Mouse (Mus musculus): ENCODE data around the gene Itih1. TPM values are rescaled to one million over a fixed set of nuclear protein-coding genes. Genes with fewer than 3 reads are reported as not detected.

Gene Itih1
- 0.17 TPM in 1 of 2 replicates, not detected in the other for polyA plus RNA-seq (2015; fragmentation: Nextera tagmentation; extraction: Ambion mirVana)

GRCm38 (mm10) chr14:30943038-30943437 lies at the start of gene Itih1:
Gene Itih1, minus strand, starts transcription at chr14:30943289.

GRCm38 (mm10) chr14:30951154-30951825 lies 8.2 kb upstream of the Itih1 start, which contains the start of gene Nek4:
Gene Nek4, plus strand, starts transcription at chr14:30951377.

GRCm38 (mm10) chr14:30923375-30924105 lies 19.5 kb downstream of the Itih1 start, which contains the start of gene Itih3:
Gene Itih3, minus strand, starts transcription at chr14:30923760.

GRCm38 (mm10) chr14:30886204-30886603 lies 56.9 kb downstream of the Itih1 start, which contains the start of gene Itih4:
Gene Itih4, plus strand, starts transcription at chr14:30886476.

Other genes with a start within 250 kb of the Itih1 start
- 6.9 and 7.7 TPM in 2 replicates for gene Sfmbt1, start 228.4 kb downstream of the Itih1 start, polyA plus RNA-seq (2015; fragmentation: Nextera tagmentation; extraction: Ambion mirVana)
- gene Tmem110, start 117.7 kb downstream of the Itih1 start, polyA plus RNA-seq (2015; fragmentation: Nextera tagmentation; extraction: Ambion mirVana), result 19.3 and 22.6 TPM in 2 replicates
- 72.9 and 73.3 TPM in 2 replicates for gene Mustn1, start 64.1 kb downstream of the Itih1 start, polyA plus RNA-seq (2015; fragmentation: Nextera tagmentation; extraction: Ambion mirVana)
- 0.50 and 0.95 TPM in 2 replicates for gene Itih4, start 56.8 kb downstream of the Itih1 start, polyA plus RNA-seq (2015; fragmentation: Nextera tagmentation; extraction: Ambion mirVana)
- gene Itih3, start 19.5 kb downstream of the Itih1 start, polyA plus RNA-seq (2015; fragmentation: Nextera tagmentation; extraction: Ambion mirVana), result 1.9 and 3.1 TPM in 2 replicates
- 4.8 and 4.9 TPM in 2 replicates for gene Nek4, start 8.1 kb upstream of the Itih1 start, polyA plus RNA-seq (2015; fragmentation: Nextera tagmentation; extraction: Ambion mirVana)
- gene Glt8d1, start 58.1 kb upstream of the Itih1 start, polyA plus RNA-seq (2015; fragmentation: Nextera tagmentation; extraction: Ambion mirVana), result 40.3 and 49.5 TPM in 2 replicates
- gene Spcs1, start 58.4 kb upstream of the Itih1 start, polyA plus RNA-seq (2015; fragmentation: Nextera tagmentation; extraction: Ambion mirVana), result 525 and 564 TPM in 2 replicates
- 67.0 and 78.1 TPM in 2 replicates for gene Pbrm1, start 75.8 kb upstream of the Itih1 start, polyA plus RNA-seq (2015; fragmentation: Nextera tagmentation; extraction: Ambion mirVana)
- gene Gnl3, start 75.9 kb upstream of the Itih1 start, polyA plus RNA-seq (2015; fragmentation: Nextera tagmentation; extraction: Ambion mirVana), result 63.5 and 68.1 TPM in 2 replicates
- 56.9 and 62.9 TPM in 2 replicates for gene Smim4, start 185.7 kb upstream of the Itih1 start, polyA plus RNA-seq (2015; fragmentation: Nextera tagmentation; extraction: Ambion mirVana)
- gene Nt5dc2, start 187.8 kb upstream of the Itih1 start, polyA plus RNA-seq (2015; fragmentation: Nextera tagmentation; extraction: Ambion mirVana), result 51.1 and 53.6 TPM in 2 replicates
- gene Stab1, start 225.4 kb upstream of the Itih1 start, polyA plus RNA-seq (2015; fragmentation: Nextera tagmentation; extraction: Ambion mirVana), result 29.5 and 44.3 TPM in 2 replicates

Data from urinary bladder, postnatal 0 days (tissue).